Mouse (Mus musculus): ENCODE measurements around the gene Msrb3. TPM values are rescaled to one million over a fixed set of nuclear protein-coding genes. Genes with fewer than 3 reads are reported as not detected.

The Msrb3 gene
- polyA plus RNA-seq, 1 experiment from 2014 or later: 17.6 TPM

- Histone ChIP-seq H3K9ac (ENCODE audit: low read length) (no peak overlapping the region), H3K36me3 (ENCODE audit: control insufficient read depth, insufficient read depth, low read length) (no peaks in the 10 kb centered on the region), H3K4me1 (replicated peaks; ENCODE audit: control insufficient read depth, insufficient read depth, low read length) (peaks cover 30% of the 10 kb centered on the region), H3K4me2 (ENCODE audit: low read length) (0 out of 2 replicates have a peak overlapping the region, but pooled peaks have one; percentile 18), H3K4me3 (ENCODE audit: low read depth, low read length) (no peak overlapping the region), H3K9me3 (ENCODE audit: control insufficient read depth, low read length) (no peaks in the 10 kb centered on the region), H3K27me3 (replicated peaks; ENCODE audit: control insufficient read depth, insufficient read depth, low read length) (no peaks in the 10 kb centered on the region), H3K27ac (ENCODE audit: low read depth) (peak overlapping the region; percentile 35; the same call in 1 of the 2 replicates)
- DNase-seq (ENCODE audit: low spot score) (peak; percentile 49), ATAC-seq (replicated peaks; ENCODE audit: low FRiP score, low TSS enrichment, low read depth) (no peak)
- 65% methylated on average over 20 of the region's 20 CpGs for WGBS
Observed at GRCm38 (mm10) chr10:120876549-120877270, 22.2 kb downstream of the Msrb3 start.

GRCm38 (mm10) chr10:120875672-120876463 lies 23.0 kb downstream of the Msrb3 start:
- peaks cover 37% of the 10 kb centered on the region for H3K4me1 ChIP-seq (replicated peaks; ENCODE audit: control insufficient read depth, insufficient read depth, low read length)
- DNase-seq (ENCODE audit: low spot score) (peak; percentile 96), ATAC-seq (replicated peaks; ENCODE audit: low FRiP score, low TSS enrichment, low read depth) (peak; percentile 56)
- peak overlapping the region; percentile 34 for H3K4me2 ChIP-seq (ENCODE audit: low read length)
- WGBS: 14% methylated on average over 26 of the region's 26 CpGs
- no peaks in the 10 kb centered on the region for H3K36me3 ChIP-seq (ENCODE audit: control insufficient read depth, insufficient read depth, low read length)
- peak overlapping the region; percentile 35; the same call in 1 of the 2 replicates for H3K27ac ChIP-seq (ENCODE audit: low read depth)
- no peak overlapping the region for H3K9ac ChIP-seq (ENCODE audit: low read length)
- no peaks in the 10 kb centered on the region for H3K27me3 ChIP-seq (replicated peaks; ENCODE audit: control insufficient read depth, insufficient read depth, low read length)
- peak overlapping the region; percentile 3; the same call in 1 of the 2 replicates for H3K4me3 ChIP-seq (ENCODE audit: low read depth, low read length)
- H3K9me3 ChIP-seq (ENCODE audit: control insufficient read depth, low read length): no peaks in the 10 kb centered on the region

- H3K4me2 ChIP-seq (ENCODE audit: low read length): peak overlapping the region; percentile 53; the same call in 1 of the 2 replicates
- no peak overlapping the region for H3K27ac ChIP-seq (ENCODE audit: low read depth)
- H3K9me3 ChIP-seq (ENCODE audit: control insufficient read depth, low read length): no peaks in the 10 kb centered on the region
- 71% methylated on average over 12 of the region's 12 CpGs for WGBS
- no peak overlapping the region for H3K9ac ChIP-seq (ENCODE audit: low read length)
- H3K4me3 ChIP-seq (ENCODE audit: low read depth, low read length): no peak overlapping the region
- DNase-seq (ENCODE audit: low spot score) (no peak), ATAC-seq (replicated peaks; ENCODE audit: low FRiP score, low TSS enrichment, low read depth) (no peak)
- H3K36me3 ChIP-seq (ENCODE audit: control insufficient read depth, insufficient read depth, low read length): no peaks in the 10 kb centered on the region
- no peaks in the 10 kb centered on the region for H3K27me3 ChIP-seq (replicated peaks; ENCODE audit: control insufficient read depth, insufficient read depth, low read length)
- peaks cover 38% of the 10 kb centered on the region for H3K4me1 ChIP-seq (replicated peaks; ENCODE audit: control insufficient read depth, insufficient read depth, low read length)
Observed at GRCm38 (mm10) chr10:120874261-120874660, 24.6 kb downstream of the Msrb3 start.

GRCm38 (mm10) chr10:120873646-120874201 lies 25.2 kb downstream of the Msrb3 start:
- H3K4me2 ChIP-seq (ENCODE audit: low read length): peak overlapping the region; percentile 53
- ATAC-seq (replicated peaks; ENCODE audit: low FRiP score, low TSS enrichment, low read depth) (no peak), DNase-seq (ENCODE audit: low spot score) (peak; percentile 63)
- H3K4me1 ChIP-seq (replicated peaks; ENCODE audit: control insufficient read depth, insufficient read depth, low read length): peaks cover 38% of the 10 kb centered on the region
- H3K9ac ChIP-seq (ENCODE audit: low read length): 0 out of 2 replicates have a peak overlapping the region, but pooled peaks have one; percentile 16
- no peaks in the 10 kb centered on the region for H3K27me3 ChIP-seq (replicated peaks; ENCODE audit: control insufficient read depth, insufficient read depth, low read length)
- 41% methylated on average over 8 of the region's 8 CpGs for WGBS
- H3K36me3 ChIP-seq (ENCODE audit: control insufficient read depth, insufficient read depth, low read length): no peaks in the 10 kb centered on the region
- peak overlapping the region; percentile 89; the same call in 1 of the 2 replicates for H3K27ac ChIP-seq (ENCODE audit: low read depth)
- no peak overlapping the region for H3K4me3 ChIP-seq (ENCODE audit: low read depth, low read length)
- no peaks in the 10 kb centered on the region for H3K9me3 ChIP-seq (ENCODE audit: control insufficient read depth, low read length)

GRCm38 (mm10) chr10:120872483-120872862 lies 26.4 kb downstream of the Msrb3 start:
- Histone ChIP-seq H3K4me3 (ENCODE audit: low read depth, low read length) (peak overlapping the region; percentile 27), H3K9ac (ENCODE audit: low read length) (peak overlapping the region; percentile 29), H3K9me3 (ENCODE audit: control insufficient read depth, low read length) (no peaks in the 10 kb centered on the region), H3K4me1 (replicated peaks; ENCODE audit: control insufficient read depth, insufficient read depth, low read length) (peaks cover 38% of the 10 kb centered on the region), H3K27me3 (replicated peaks; ENCODE audit: control insufficient read depth, insufficient read depth, low read length) (no peaks in the 10 kb centered on the region), H3K27ac (ENCODE audit: low read depth) (peak overlapping the region; percentile 89), H3K4me2 (ENCODE audit: low read length) (peak overlapping the region; percentile 53), H3K36me3 (ENCODE audit: control insufficient read depth, insufficient read depth, low read length) (no peaks in the 10 kb centered on the region)
- DNase-seq (ENCODE audit: low spot score) (peak; percentile 90), ATAC-seq (replicated peaks; ENCODE audit: low FRiP score, low TSS enrichment, low read depth) (peak; percentile 80)
- under 1% methylated on average over 13 of the region's 13 CpGs for WGBS

GRCm38 (mm10) chr10:120871630-120872482 lies 27.0 kb downstream of the Msrb3 start:
- Histone ChIP-seq H3K27me3 (replicated peaks; ENCODE audit: control insufficient read depth, insufficient read depth, low read length) (no peaks in the 10 kb centered on the region), H3K4me3 (ENCODE audit: low read depth, low read length) (peak overlapping the region; percentile 27), H3K9me3 (ENCODE audit: control insufficient read depth, low read length) (no peaks in the 10 kb centered on the region), H3K4me1 (replicated peaks; ENCODE audit: control insufficient read depth, insufficient read depth, low read length) (peaks cover 38% of the 10 kb centered on the region), H3K27ac (ENCODE audit: low read depth) (peak overlapping the region; percentile 89), H3K9ac (ENCODE audit: low read length) (peak overlapping the region; percentile 29), H3K4me2 (ENCODE audit: low read length) (peak overlapping the region; percentile 53), H3K36me3 (ENCODE audit: control insufficient read depth, insufficient read depth, low read length) (no peaks in the 10 kb centered on the region)
- DNase-seq (ENCODE audit: low spot score) (peak; percentile 63), ATAC-seq (replicated peaks; ENCODE audit: low FRiP score, low TSS enrichment, low read depth) (peak; percentile 47)
- 18% methylated on average over 22 of the region's 22 CpGs for WGBS

GRCm38 (mm10) chr10:120871096-120871495 lies 27.8 kb downstream of the Msrb3 start:
- Histone ChIP-seq H3K9me3 (ENCODE audit: control insufficient read depth, low read length) (no peaks in the 10 kb centered on the region), H3K27me3 (replicated peaks; ENCODE audit: control insufficient read depth, insufficient read depth, low read length) (no peaks in the 10 kb centered on the region), H3K4me3 (ENCODE audit: low read depth, low read length) (no peak overlapping the region), H3K27ac (ENCODE audit: low read depth) (peak overlapping the region; percentile 89), H3K4me1 (replicated peaks; ENCODE audit: control insufficient read depth, insufficient read depth, low read length) (peaks cover 32% of the 10 kb centered on the region), H3K4me2 (ENCODE audit: low read length) (no peak overlapping the region), H3K36me3 (ENCODE audit: control insufficient read depth, insufficient read depth, low read length) (no peaks in the 10 kb centered on the region), H3K9ac (ENCODE audit: low read length) (no peak overlapping the region)
- ATAC-seq (replicated peaks; ENCODE audit: low FRiP score, low TSS enrichment, low read depth): no peak
- peak; percentile 51 for DNase-seq (ENCODE audit: low spot score)
- 62% methylated on average over 14 of the region's 14 CpGs for WGBS
